Mouse (Mus musculus) forebrain, embryonic 10.5 days (tissue): ENCODE measurements around the gene Baz1b. TPM values are rescaled to one million over a fixed set of nuclear protein-coding genes. Genes with fewer than 3 reads are reported as not detected.
A peak's percentile ranks its signal among the peaks of the same experiment; 100 is the strongest.

Experiments
- DNase-seq: peaks from one replicate; pipeline ENCODE4 v3.0.0-alpha.2; 2017; ENCODE audit warnings: low spot score; ENCODE audit errors: extremely low spot score
- H3K27ac ChIP-seq: fragments of 300-500 bp; sonication (generic); 2 replicates; pipeline ENCODE4 v1.5.1; 2016; ENCODE audit warnings: mild to moderate bottlenecking
- H3K27me3 ChIP-seq: fragments of 300-500 bp; sonication (generic); 2 replicates; pipeline ENCODE4 v1.6.1; 2016; ENCODE audit warnings: mild to moderate bottlenecking; ENCODE audit not compliant: poor library complexity, severe bottlenecking
- H3K36me3 ChIP-seq: fragments of 300-500 bp; sonication (generic); replicated peaks from 2 replicates; pipeline ENCODE4 v1.6.1; 2016; ENCODE audit warnings: mild to moderate bottlenecking, moderate library complexity
- H3K4me1 ChIP-seq: fragments of 300-500 bp; sonication (generic); 2 replicates; pipeline ENCODE4 v1.6.1; 2016
- H3K4me3 ChIP-seq: fragments of 300-500 bp; sonication (generic); 2 replicates; pipeline ENCODE4 v1.5.1; 2016; ENCODE audit warnings: mild to moderate bottlenecking, moderate library complexity
- H3K9me3 ChIP-seq: fragments of 300-500 bp; sonication (generic); 2 replicates; pipeline ENCODE4 v1.6.1; 2016; ENCODE audit warnings: mild to moderate bottlenecking, moderate library complexity
- WGBS: fragments of 180-500 bp; shearing (Covaris S2); methylation state at CpG from one replicate; pipeline ENCODE4 v1.1.7; 2016; 5-methylcytosine and 5-hydroxymethylcytosine counted together
- polyA plus RNA-seq: library from polyadenylated mRNA; unstranded; fragments of >200 nt; fragmentation: Nextera tagmentation; extraction: Ambion mirVana; gene quantifications from 2 replicates; pipeline ENCODE4 v1.2.1, GENCODE M21; 2016

Baz1b gene
- polyA plus RNA-seq, 1 experiment from 2014 or later = 59.1 TPM

DNA sequence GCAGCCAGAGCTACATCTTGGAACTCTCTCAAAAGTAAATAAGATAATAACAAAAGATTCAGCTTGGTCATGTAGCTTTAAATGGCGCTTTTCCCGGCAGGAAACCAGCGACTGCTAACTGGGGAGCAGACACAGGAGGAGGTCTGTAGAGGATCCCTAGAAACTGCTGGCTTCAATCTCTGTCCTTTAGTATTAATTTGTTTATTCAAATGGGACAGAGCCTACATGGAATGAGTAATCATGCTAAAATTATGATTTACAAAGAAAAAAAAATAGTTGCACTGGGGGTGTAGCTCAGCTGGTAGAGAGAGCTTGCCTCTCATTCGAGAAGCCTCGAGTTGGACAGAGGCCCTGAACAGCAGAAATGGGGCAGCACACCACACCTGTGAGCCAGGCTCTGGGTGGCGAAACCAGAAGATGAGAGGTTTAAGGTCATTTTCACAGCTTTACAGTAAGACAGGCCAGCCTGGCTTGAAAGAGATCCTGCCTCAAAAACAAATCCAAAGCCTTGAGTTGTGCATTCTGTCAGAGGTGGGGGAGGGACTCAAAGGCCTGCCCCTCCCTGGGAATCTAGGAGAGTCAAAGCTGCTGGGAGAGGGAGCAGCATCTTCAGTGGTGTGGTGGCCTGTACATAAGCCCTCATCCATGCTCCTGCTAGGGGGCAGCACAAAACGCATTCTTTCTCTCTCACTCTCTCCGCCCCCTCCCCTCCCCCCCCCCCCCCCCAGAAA, 3.8 kb upstream of the Baz1b start:
- WGBS = 60% methylated on average over 8 of the region's 8 CpGs
- H3K4me3 ChIP-seq = no peak overlapping the region
- H3K4me1 ChIP-seq = peaks cover 9% of the 10 kb centered on the region
- DNase-seq = no peak
- H3K9me3 ChIP-seq = peaks cover 8% of the 10 kb centered on the region
- peaks cover 62% of the 10 kb centered on the region for H3K36me3 ChIP-seq
- H3K27me3 ChIP-seq = no peaks in the 10 kb centered on the region
- 0 out of 2 replicates have a peak overlapping the region, but pooled peaks have one; percentile 8 for H3K27ac ChIP-seq

DNA sequence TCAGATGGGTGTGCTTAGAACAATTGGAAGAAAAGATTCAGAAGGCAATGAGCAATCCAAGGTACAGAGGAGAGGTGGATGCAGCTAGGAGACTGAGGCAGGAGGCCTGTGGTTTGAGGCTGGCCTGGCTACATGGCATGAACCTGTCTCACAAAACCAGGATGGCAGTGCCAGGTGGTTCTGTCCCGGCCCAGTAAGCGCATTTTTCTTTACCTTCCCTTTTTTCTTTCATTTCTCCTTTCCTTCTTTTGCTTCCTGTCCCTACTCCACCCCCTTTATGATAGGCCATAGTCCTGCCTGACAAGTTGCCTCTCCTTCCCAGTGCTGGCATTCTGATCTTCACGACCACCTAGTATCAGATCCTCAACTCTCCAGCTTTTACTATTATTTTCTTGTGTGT, 2.0 kb upstream of the Baz1b start:
- no peaks in the 10 kb centered on the region for H3K27me3 ChIP-seq
- WGBS = 93% methylated on average over 3 of the region's 3 CpGs

DNA sequence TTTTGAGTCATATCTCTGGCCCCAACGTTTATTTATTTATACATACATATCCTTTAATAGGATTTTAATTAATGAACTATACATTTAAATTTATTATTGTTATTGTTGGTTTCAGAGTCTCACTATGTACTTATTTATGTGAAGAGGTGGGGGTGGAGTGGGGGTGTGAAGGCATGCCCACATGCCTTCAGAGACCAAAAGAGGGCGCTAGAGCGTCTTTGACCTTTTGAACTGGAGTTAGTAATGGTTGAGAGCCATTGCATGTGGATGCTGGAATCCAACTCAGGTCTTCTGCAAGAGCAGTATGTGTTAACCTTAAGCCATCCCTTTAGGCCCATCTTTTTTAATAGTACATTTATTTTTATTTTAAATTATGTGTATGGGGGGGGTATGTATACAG, 1.5 kb upstream of the Baz1b start:
- no peak for DNase-seq
- Histone ChIP-seq H3K4me1 (peaks cover 31% of the 10 kb centered on the region), H3K27ac (peak overlapping the region; percentile 99; the same call in 1 of the 2 replicates), H3K36me3 (peaks cover 57% of the 10 kb centered on the region), H3K9me3 (peaks cover 8% of the 10 kb centered on the region), H3K27me3 (no peaks in the 10 kb centered on the region), H3K4me3 (peak overlapping the region; percentile 100; the same call in 1 of the 2 replicates)
- WGBS = 31% methylated on average over 3 of the region's 3 CpGs

More for the DNA sequence above, 2.0 kb upstream of the Baz1b start:
- no peak overlapping the region for H3K4me3 ChIP-seq
- H3K27ac ChIP-seq = no peak overlapping the region
- peaks cover 57% of the 10 kb centered on the region for H3K36me3 ChIP-seq
- H3K9me3 ChIP-seq = peaks cover 8% of the 10 kb centered on the region
- no peak for DNase-seq
- H3K4me1 ChIP-seq = peaks cover 25% of the 10 kb centered on the region

DNA sequence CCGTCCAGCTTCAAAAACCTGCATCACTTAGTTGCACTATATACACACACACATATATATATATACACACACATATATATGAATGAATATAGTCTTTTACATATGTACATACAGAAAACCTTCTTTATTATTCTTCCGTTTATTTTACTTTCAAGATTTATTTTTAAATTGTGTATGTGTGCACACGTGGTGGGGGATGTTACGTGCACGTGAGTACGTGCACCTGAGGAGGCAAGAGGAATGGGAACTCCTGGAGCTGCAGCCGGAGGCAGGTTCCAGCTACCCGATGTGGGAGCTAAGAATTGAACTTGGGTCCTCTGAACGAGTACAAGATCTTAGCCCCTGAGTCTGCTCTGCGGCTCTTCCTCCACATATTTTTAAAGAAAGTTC, 838 bp upstream of the Baz1b start:
- H3K4me3 ChIP-seq = peak overlapping the region; percentile 100
- H3K27ac ChIP-seq = peak overlapping the region; percentile 99
- WGBS = 26% methylated on average over 10 of the region's 10 CpGs
- no peak for DNase-seq
- no peaks in the 10 kb centered on the region for H3K27me3 ChIP-seq
- H3K36me3 ChIP-seq = peaks cover 57% of the 10 kb centered on the region
- H3K9me3 ChIP-seq = peaks cover 8% of the 10 kb centered on the region
- H3K4me1 ChIP-seq = peaks cover 34% of the 10 kb centered on the region

DNA sequence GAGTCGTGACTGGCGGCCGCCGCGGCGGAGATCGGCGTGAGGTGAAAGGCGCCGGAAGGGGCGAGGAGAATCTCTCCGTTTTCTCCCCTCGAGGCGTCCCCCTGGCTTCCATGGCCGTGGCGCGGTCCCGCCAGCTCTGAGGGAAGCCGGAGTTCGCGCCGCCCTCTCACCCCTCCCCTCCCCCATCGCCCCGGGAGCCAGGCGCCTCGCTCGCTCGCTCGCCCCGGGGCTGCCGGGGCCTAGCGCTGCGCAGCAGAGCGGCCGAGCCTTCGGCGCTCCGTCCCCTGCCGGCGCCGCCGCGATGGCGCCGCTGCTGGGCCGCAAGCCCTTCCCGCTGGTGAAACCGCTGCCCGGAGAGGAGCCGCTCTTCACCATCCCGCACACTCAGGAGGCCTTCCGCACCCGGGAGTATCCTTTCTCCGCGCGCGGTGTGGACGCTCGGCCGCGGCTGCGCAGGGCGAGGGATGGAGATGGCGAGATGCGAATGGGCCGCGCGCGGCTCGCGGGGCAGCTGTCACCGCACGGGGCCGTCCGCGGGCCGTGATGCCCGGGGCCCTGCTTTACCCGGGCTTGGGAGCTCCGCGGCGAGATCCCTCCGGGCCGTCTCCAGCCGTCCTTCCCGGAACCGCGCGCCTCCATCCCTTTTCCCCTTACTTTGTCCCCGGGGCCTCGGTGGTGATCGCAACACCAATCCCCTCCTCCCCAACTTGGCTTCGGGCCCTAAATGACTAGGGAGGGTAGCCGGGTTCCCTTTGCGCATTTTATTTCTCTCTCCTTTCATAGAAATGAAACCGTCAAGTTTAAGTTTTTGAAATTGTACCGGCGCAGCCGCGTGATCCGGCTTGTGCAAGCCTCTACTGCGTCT, 517 bp downstream of the Baz1b start:
- Histone ChIP-seq H3K9me3 (peaks cover 8% of the 10 kb centered on the region), H3K27ac (peak overlapping the region; percentile 99), H3K4me3 (peak overlapping the region; percentile 100), H3K27me3 (no peaks in the 10 kb centered on the region), H3K36me3 (peaks cover 57% of the 10 kb centered on the region), H3K4me1 (peaks cover 45% of the 10 kb centered on the region)
- DNase-seq = no peak
- under 1% methylated on average over 102 of the region's 102 CpGs for whole genome bisulfite sequencing

DNA sequence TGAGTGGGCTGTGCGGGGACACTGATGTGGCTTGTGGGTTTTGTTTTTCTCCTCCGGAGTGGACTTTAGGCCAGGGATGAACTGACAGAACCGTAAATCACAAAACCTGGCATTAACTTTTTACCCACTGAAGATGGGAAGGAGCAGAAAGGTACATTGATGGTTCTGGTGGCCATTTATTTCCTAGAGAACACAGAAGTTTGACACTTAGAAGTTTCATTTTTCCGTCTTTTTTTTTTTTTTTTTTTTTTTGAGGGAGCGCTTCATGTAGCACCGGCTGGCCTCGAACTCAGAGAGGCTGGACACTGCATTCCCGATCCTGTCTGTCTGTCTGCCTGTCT, 1.1 kb downstream of the Baz1b start:
- 3% methylated on average over 8 of the region's 8 CpGs for WGBS
- Histone ChIP-seq H3K4me1 (peaks cover 49% of the 10 kb centered on the region), H3K4me3 (peak overlapping the region; percentile 100), H3K27ac (peak overlapping the region; percentile 99), H3K36me3 (peaks cover 57% of the 10 kb centered on the region), H3K27me3 (no peaks in the 10 kb centered on the region), H3K9me3 (peaks cover 8% of the 10 kb centered on the region)
- DNase-seq = no peak

DNA sequence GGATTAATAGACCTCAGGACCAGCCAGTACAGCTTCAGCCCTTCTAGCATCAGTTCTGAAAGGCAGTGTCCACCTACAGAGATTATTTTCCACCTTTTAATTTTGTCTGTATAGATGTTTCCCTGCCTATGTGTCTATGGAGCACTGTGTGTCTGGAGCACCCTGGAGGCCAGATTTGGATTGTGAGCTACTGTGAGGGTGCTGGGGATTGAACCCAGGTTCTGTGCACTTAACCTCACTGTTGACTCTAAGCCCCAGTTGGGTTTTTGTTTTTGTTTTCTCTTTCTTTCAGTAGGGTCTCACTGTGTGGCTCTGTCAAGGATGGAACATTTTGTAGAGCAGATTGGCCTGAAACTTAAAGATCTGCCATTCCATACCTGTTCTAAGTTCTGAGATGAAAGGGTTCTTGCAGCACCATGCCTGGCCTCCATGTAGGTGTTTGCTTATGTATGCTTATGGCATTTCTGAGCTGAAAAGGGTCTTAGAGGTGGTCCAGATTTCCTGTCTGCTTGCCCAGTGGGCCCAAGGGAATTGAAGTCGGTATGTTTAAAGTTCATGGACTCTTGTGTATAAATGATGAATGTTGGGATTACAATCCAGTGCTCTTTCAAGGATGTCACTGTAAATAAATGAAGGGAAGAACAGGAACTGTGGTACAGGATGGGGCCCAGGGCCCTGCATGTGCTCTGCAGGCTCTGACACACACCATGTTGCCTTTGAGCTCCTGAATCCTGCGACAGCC, 2.4 kb downstream of the Baz1b start:
- Histone ChIP-seq H3K9me3 (peaks cover 7% of the 10 kb centered on the region), H3K4me1 (peaks cover 49% of the 10 kb centered on the region), H3K27ac (no peak overlapping the region), H3K27me3 (no peaks in the 10 kb centered on the region), H3K36me3 (peaks cover 64% of the 10 kb centered on the region), H3K4me3 (peak overlapping the region; percentile 100)
- DNase-seq = no peak
- 80% methylated on average over 2 of the region's 2 CpGs for WGBS

DNA sequence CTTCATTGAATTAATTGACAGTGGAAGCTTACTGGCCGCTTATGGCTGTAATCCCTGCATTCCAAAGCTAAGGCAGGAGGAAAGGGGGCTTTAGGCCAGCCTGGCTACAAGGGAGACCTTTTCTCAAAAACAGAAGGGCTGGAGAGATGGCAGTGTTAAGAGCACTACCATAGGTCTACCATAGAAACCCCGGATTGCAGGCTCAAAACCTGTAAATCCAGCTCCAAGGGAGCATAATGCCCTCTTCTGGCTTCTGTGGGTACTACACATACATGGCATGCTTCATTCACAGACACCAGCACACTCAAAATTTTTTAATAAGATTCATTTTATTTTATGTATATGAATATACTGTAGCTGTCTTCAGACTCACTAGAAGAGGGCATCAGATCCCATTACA, 4.6 kb downstream of the Baz1b start:
- no peaks in the 10 kb centered on the region for H3K27me3 ChIP-seq
- H3K27ac ChIP-seq = no peak overlapping the region
- no peak overlapping the region for H3K4me3 ChIP-seq
- DNase-seq = peak; percentile 63
- peaks cover 78% of the 10 kb centered on the region for H3K36me3 ChIP-seq
- H3K9me3 ChIP-seq = no peaks in the 10 kb centered on the region
- WGBS = 42% methylated on average over 2 of the region's 2 CpGs
- H3K4me1 ChIP-seq = peaks cover 41% of the 10 kb centered on the region

DNA sequence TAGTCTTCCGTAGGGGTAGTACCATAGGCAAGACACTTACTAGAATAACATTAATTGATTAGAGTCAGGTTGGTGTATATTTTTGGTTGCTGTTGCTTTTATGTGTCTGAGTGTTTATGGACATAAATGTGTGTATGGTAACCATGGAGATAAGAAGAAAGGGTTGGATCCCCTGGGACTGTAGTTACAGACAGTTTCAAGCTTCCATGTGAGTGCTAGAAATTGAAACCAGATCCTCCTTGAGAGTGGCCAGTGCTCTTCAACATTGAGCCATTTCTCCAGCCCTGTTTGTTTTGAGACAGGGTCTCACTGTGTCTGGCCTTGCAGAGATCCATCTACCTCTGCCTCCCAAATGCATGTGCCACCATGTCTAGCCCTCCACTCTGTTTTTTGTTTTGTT, 5.4 kb downstream of the Baz1b start:
- H3K9me3 ChIP-seq = no peaks in the 10 kb centered on the region
- 96% methylated on average over 1 of the region's 1 CpGs for WGBS
- no peak overlapping the region for H3K27ac ChIP-seq
- DNase-seq = no peak
- H3K4me1 ChIP-seq = peaks cover 40% of the 10 kb centered on the region
- no peaks in the 10 kb centered on the region for H3K27me3 ChIP-seq
- no peak overlapping the region for H3K4me3 ChIP-seq
- H3K36me3 ChIP-seq = peaks cover 86% of the 10 kb centered on the region

DNA sequence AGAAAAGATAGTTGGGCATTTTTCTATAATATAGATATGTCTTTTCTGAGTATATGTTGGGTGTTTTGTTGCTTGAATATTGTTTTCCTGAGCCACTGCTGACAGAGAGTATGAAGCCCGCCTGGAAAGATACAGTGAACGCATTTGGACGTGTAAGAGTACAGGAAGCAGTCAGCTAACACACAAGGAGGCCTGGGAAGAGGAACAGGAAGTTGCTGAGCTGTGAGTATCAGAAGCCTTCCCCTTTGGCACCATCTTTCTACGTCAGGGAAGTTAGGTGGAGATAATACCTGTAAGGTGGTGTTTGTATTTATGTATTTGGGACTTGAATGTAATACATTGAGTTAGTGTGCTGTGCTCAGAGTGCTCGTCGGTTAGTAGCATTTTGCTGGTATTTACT, 9.3 kb downstream of the Baz1b start:
- H3K9me3 ChIP-seq = no peaks in the 10 kb centered on the region
- peaks cover 16% of the 10 kb centered on the region for H3K4me1 ChIP-seq
- 87% methylated on average over 6 of the region's 6 CpGs for WGBS
- H3K27me3 ChIP-seq = no peaks in the 10 kb centered on the region
- H3K36me3 ChIP-seq = peaks cover 100% of the 10 kb centered on the region
- DNase-seq = no peak
- H3K4me3 ChIP-seq = no peak overlapping the region
- H3K27ac ChIP-seq = no peak overlapping the region

DNA sequence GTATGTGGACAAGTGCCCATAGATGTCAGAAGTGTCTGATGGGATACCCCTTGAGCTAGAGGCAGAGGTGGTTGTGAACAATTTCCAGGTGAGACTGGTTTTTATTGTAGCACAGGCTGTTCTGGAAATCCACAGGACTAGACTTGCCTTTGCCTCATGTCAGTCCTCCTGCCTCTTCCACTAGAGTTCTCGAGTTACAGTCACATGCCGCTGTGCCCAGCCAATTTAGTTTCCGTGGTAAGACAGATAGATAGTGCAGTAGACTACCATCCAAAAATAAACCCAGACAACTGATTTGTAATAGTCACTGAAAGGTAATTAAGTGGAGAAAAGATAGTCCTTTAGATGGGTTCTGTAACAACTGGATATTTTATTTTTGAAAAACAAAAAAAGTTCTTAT, 15.7 kb downstream of the Baz1b start:
- Histone ChIP-seq H3K27ac (no peak overlapping the region), H3K27me3 (no peaks in the 10 kb centered on the region), H3K36me3 (peaks cover 96% of the 10 kb centered on the region), H3K4me1 (no peaks in the 10 kb centered on the region), H3K4me3 (no peak overlapping the region), H3K9me3 (no peaks in the 10 kb centered on the region)
- no peak for DNase-seq
- 87% methylated on average over 3 of the region's 3 CpGs for WGBS

DNA sequence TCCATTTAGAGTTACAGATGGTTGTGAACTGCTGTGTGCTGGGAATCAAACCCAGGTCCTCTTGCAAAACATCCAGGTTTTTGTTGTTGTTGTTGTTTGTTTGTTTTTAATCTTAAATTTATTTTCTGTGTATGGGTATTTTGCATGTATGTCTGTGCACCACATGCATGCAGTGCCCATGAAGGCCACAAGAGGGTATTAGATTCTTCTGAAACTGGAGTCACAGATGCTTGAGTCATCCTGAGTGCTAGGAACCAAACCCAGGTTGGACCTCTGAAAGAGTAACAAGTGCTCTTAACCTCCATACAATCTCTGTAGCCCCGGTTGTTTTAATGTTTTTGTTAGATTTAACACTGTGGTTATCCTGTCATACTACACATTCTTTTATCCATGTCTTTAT, 21.1 kb downstream of the Baz1b start:
- Histone ChIP-seq H3K4me3 (no peak overlapping the region), H3K4me1 (no peaks in the 10 kb centered on the region), H3K27me3 (no peaks in the 10 kb centered on the region), H3K27ac (no peak overlapping the region), H3K9me3 (no peaks in the 10 kb centered on the region), H3K36me3 (peaks cover 99% of the 10 kb centered on the region)
- DNase-seq = no peak
- 95% methylated on average over 1 of the region's 1 CpGs for WGBS
